Mouse (Mus musculus) MEL (cell line): ENCODE measurements around the gene Arhgap42.

ENCODE experiments used
- CTCF ChIP-seq, 3 experiments: IDR thresholded peaks in 2 of 3; conservative IDR thresholded peaks in 1 of 3; 2 replicates each; pipeline ENCODE4 v1.5.1; 2011 to 2012; ENCODE audit warnings: low read length in 3 of 3, low read depth in 2 of 3, mild to moderate bottlenecking in 2 of 3, improper control_type of control experiment in 1 of 3, inconsistent platforms in 1 of 3, mixed read lengths in 1 of 3, moderate library complexity in 1 of 3; ENCODE audit not compliant: control insufficient read depth in 1 of 3, insufficient read depth in 1 of 3, poor library complexity in 1 of 3, severe bottlenecking in 1 of 3
- EP300 ChIP-seq, 2 experiments: IDR thresholded peaks; 2 replicates each; pipeline ENCODE4 v1.6.1; 2011; ENCODE audit warnings: improper control_type of control experiment in 2 of 2, low read length in 2 of 2, low read depth in 1 of 2, mild to moderate bottlenecking in 1 of 2
- NELFE ChIP-seq: IDR thresholded peaks from 2 replicates; pipeline ENCODE4 v1.6.1; 2011; ENCODE audit warnings: low read depth, low read length, improper control_type of control experiment
- SIN3A ChIP-seq: IDR thresholded peaks from 2 replicates; pipeline ENCODE4 v1.6.1; 2012; ENCODE audit warnings: low read length, improper control_type of control experiment, inconsistent platforms

DNA sequence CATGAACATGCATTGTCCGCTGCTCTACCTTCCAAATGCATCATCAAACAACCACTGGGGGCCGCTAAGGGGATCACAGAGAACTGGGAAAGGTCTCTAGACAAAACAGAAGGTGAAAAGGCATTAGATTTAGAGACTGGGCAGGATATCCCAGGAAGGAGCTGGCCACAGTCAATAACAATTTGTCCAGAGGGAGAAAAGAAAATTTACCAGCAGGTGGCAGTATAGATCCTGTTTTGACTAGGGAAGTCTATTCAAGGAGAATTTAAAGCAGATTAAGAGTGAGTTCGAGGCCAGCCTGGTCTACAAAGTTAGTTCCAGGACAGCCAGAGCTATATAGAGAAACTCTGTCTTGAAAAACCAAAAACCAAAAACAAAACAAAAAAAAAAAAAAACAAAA, 189.7 kb downstream of the Arhgap42 start:
- TF ChIP-seq NELFE (no peak), SIN3A (no peak), EP300 (IDR thresholded peaks at IDR 0.05; ENCODE audit: low read depth in 1 of 2, low read length in 2 of 2) (no peak), CTCF (IDR thresholded peaks at IDR 0.05 in 2 of 3, conservative IDR thresholded peaks at IDR 0.05 in 1 of 3; ENCODE audit: control insufficient read depth in 1 of 3, insufficient read depth in 1 of 3, low read depth in 2 of 3, low read length in 3 of 3, poor library complexity in 1 of 3, severe bottlenecking in 1 of 3) (peak in 2 of 3 experiments; percentile 14 to 56; a peak in 2 of 6 replicates)
